Mouse (Mus musculus) right cerebral cortex, adult 18-20 months (tissue): Measurements from ENCODE around the gene Cct3.
"Not testable (repeated sequence)": the region's sequence is repeated elsewhere in the genome, so short reads cannot be mapped to it uniquely, and the experiment has no call there.

Experiments used
- DNase-seq: peaks from one replicate; pipeline ENCODE4 v3.0.0; 2022; ENCODE audit warnings: mixed read lengths

Cct3 gene

DNA sequence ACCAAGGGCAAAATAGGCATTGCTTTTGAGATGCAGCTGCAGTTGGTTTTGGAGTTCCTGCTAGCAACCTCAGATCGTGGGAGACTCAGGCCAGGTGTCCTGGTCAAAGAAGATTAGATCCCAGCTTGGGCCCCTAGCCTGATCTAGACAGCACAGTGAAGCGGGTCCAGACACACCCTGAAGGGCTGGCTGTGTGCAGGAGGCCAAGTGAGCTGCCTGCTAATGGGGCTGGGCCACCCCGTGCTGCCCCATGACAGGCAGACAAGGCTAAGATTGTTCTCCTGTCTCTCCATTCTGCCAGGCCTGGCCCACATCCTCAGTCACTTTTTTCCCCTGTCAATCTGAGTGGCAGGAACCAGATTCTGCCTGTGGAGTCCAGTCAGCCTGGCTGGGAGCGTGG lies 66.8 kb downstream of the Cct3 start:
- peak; percentile 66 for DNase-seq

DNA sequence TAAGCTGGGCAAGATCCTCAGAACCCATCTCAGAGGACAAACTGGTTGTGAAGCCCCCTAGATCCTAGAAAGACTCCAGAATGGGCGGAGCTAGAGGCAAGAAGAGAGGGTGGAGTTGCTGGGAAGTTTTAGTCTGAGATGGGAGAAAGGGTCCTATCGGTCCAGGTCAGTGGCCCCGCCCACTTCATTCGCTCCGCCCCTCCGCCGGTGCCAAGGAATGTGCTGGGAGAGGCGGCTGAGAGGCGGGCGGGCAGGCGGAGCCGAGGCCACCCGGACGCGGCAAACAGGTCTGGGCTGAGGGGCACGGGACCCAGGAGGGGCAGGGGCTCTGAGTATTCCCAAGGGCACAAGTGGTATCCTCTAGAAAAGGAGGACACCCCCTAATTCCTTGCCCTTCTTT lies 67.4 kb downstream of the Cct3 start, which contains the start of gene Paqr6:
Paqr6 (plus strand) TSS at position 248 of the 400 bp plus-strand sequence.
- DNase-seq, result no peak

DNA sequence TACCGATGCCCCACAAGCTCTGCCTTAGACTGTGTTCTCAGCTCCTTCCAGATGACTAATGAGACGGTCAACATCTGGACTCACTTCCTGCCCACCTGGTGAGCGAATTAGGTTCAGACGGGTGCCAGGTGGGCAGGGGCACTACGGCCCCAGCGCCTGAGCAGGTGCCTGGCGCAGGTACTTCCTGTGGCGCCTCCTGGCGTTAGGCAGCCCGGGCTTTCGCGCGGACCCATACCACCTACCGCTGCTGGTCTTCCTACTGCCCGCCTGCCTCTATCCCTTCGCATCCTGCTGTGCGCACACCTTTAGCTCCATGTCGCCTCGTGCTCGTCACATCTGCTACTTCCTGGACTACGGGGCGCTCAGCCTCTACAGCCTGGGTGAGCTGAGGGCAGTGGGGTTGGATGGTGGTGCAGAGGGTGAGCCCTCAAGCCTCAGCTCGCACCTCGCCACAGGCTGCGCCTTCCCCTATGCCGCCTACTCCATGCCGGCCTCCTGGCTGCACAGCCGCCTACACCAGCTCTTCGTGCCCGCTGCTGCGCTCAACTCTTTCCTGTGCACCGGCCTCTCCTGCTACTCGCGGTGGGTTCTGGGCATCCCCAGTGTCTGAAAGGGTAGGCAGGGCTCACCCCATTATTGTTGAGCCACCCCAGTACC lies 68.9 kb downstream of the Cct3 start:
- DNase-seq, result no peak

DNA sequence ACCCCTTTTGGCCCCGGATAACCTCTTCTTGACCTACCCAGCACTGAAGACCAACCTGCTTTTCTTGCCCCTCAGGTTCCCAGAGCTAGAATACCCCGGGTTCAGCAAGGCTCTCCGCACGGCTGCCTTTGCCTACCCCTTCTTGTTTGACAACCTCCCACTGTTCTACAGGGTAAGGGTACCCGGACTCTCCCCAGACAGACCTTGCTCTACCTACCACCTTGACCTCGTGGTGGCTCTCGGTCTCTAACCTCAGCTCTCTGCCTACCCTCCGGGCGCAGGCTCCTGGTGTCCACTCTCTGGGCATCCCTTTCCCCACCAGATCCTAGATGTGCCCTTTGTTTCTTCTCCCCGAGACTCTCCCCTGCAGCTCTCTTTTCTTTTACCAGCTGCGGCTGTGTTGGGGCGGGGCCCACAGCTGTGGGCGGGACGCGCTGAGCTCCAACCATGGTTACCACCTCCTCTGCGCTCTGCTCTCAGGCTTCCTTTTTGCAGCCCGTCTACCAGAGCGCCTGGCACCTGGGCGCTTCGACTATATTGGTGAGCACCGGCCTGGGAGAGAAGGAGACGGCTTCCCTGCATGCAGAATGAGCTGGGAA lies 70.0 kb downstream of the Cct3 start:
- DNase-seq, result peak; percentile 81

DNA sequence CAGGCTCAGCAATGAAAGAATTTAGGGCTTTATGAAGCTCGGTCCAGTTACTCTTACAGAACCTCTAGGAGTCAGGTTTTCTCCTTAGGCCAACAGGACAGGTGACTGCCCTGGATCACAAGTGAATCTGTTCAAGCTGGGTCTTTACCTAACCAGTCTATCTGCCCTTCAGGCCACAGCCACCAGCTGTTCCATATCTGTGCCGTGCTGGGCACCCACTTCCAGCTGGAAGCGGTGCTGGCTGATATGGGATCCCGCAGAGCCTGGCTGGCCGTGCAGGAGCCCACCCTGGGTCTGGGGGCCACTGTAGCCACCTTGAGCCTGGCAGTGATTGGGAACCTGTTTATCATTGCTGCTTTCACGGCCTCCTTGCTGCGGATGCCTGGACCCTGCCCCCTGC lies 70.6 kb downstream of the Cct3 start:
- DNase-seq, result not testable (repeated sequence)

DNA sequence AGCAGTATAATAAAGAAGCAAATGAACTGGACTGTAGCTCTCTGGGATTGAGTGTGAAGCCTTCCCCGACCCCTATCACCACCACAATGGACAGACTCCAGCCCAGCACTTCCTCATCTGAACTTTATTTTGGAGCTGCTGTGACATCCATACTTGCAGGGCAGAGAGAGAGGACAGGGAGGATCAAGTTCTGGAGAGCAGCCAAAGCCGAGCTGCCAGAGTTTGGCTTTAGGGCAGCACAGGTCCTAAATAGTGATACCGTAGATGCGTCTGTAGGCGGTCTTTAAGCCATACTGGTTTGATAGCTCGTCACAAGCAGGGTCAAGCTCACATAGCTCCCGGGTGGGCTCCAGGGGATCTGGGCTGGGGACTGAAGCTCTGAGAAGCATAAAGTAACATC lies 71.6 kb downstream of the Cct3 start:
- DNase-seq, result not testable (repeated sequence)
